Mouse (Mus musculus) cerebral cortex, adult 2 months (tissue): Measurements from ENCODE around the gene Paics.

Source experiments
- WGBS: fragments of 180-500 bp; shearing (Covaris S2); methylation state at CpG from one replicate; pipeline ENCODE4 v1.1.7; 2018; 5-methylcytosine and 5-hydroxymethylcytosine counted together

Paics gene

GRCm38 (mm10) chr5:77011082-77011481 is 60.0 kb downstream of the Paics start:
- WGBS, result 78% methylated on average over 3 of the region's 3 CpGs

- 83% methylated on average over 3 of the region's 3 CpGs for WGBS
Measured at GRCm38 (mm10) chr5:77013171-77013570, 62.1 kb downstream of the Paics start.

GRCm38 (mm10) chr5:77015544-77016482 is 64.7 kb downstream of the Paics start, which contains the start of gene Thegl:
Gene Thegl (plus strand): TSS chr5:77016023.
- 15% methylated on average over 57 of the region's 57 CpGs for WGBS
